Mouse (Mus musculus) heart, adult 2 months (tissue): ENCODE measurements at regions not wholly inside any gene's neighbourhood (a gene's known extent, or its start where the extent isn't known, plus 50 kb on each side); places are given as distances from the start of the nearest gene placed in this dataset.

Experiments used
- CTCF ChIP-seq: fragments of 200-600 bp; IDR thresholded peaks from 2 replicates; pipeline ENCODE4 v1.8.1; 2022; ENCODE audit warnings: antibody characterized with exemption, mild to moderate bottlenecking, moderate library complexity
- POLR2A ChIP-seq: fragments of 200-500 bp; IDR thresholded peaks from 2 replicates; pipeline ENCODE4 v1.6.1; 2011; ENCODE audit warnings: mild to moderate bottlenecking, low read depth, low read length, control low read depth; ENCODE audit not compliant: insufficient read depth

GRCm38 (mm10) chrX:51892716-51893115 is 79.9 kb downstream of the 1700080O16Rik start:
- TF ChIP-seq CTCF (no peak), POLR2A (no peak)
